Mouse (Mus musculus) urinary bladder, adult 2 months (tissue): ENCODE measurements around the gene Zfp369. TPM values are rescaled to one million over a fixed set of nuclear protein-coding genes. Genes with fewer than 3 reads are reported as not detected.

Source experiments
- polyA plus RNA-seq: library from polyadenylated mRNA; depleted of rRNA; stranded (reverse); fragments of >200 nt; gene quantifications from 2 replicates; pipeline ENCODE4 v1.2.3, GENCODE M21; 2012; rRNA removed

Zfp369 gene
- polyA plus RNA-seq, 1 experiment: 34.2 TPM

Other genes starting within 250 kb of the Zfp369 start
- gene Spata31d1c, start 245.8 kb upstream of the Zfp369 start, polyA plus RNA-seq: not detected in 2 replicates
- gene Prss47, start 226.1 kb upstream of the Zfp369 start, polyA plus RNA-seq: not detected in 2 replicates
- gene Mfsd14b, start 165.8 kb upstream of the Zfp369 start, polyA plus RNA-seq: 24.6 and 26.8 TPM in 2 replicates
- not detected in 2 replicates for gene Olfr465-ps1, start 140.7 kb upstream of the Zfp369 start, polyA plus RNA-seq
- gene Olfr466, start 128.6 kb upstream of the Zfp369 start, polyA plus RNA-seq: not detected in 2 replicates
- 0.14 and 0.18 TPM in 2 replicates for gene Nlrp4f, start 72.8 kb upstream of the Zfp369 start, polyA plus RNA-seq
- gene Gm10775, start 19.3 kb upstream of the Zfp369 start, polyA plus RNA-seq: 0.07 and 0.08 TPM in 2 replicates
- not detected in 2 replicates for gene Gm10139, start 233.9 kb downstream of the Zfp369 start, polyA plus RNA-seq